Mouse (Mus musculus) left cerebral cortex, adult 18-20 months (tissue): ENCODE results near the gene Mapt. TPM values are rescaled to one million over a fixed set of nuclear protein-coding genes. Genes with fewer than 3 reads are reported as not detected.

Experiments used
- DNase-seq, 2 experiments: peaks; one replicate each; pipeline ENCODE4 v3.0.0; 2021 to 2022; ENCODE audit warnings: low spot score in 2 of 2, mixed read lengths in 1 of 2
- total RNA-seq, 2 experiments: library from RNA; stranded (reverse); gene quantifications; 2 replicates each; pipeline ENCODE4 v1.2.3; 2021

The Mapt gene
- total RNA-seq, 2 experiments from 2014 or later: 350 to 364 TPM

DNA sequence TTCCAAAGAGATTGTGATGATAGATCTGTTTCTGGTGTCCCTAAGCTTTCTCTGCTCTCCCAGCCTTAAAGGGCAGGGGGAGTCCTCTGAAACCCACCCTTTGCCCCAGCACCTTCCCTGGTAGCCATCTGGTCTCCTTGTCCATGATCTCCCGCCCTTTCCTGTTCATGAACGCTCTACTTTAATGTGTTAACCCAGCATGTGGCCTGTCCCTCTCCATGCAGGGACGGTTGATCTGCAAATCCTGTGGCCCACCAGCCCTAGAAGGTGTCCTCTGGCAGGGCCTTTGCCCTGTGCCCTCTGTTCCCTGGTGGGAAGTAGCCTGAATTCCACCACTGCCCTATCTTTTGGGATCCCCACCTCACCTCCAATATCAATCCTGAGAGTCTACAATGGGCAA is 39.3 kb downstream of the Mapt start:
- no peak for DNase-seq

- DNase-seq: no peak
These were observed 39.7 kb downstream of the Mapt start for GRCm38 (mm10) chr11:104270876-104271275.

GRCm38 (mm10) chr11:104271876-104272275 is 40.7 kb downstream of the Mapt start:
- DNase-seq: no peak

DNA sequence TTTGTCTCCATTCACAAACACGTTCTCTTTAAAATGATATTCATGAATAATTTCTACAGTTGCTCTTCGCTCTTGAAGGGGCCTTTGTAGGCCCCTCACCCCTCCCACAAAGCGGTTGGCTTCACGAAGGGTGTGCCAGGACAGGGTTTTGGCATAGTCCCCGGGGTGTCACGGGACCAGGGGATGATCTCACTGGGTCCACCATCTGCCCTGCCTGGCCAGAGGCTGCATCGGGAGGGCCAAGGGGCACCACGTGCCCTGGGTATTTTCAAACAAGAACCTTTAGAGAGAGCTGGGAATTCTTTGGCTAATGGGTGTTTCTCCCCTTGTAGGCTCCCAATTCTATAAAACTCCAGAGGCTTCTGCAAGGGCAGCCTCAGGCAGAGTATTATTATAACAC is 41.2 kb downstream of the Mapt start:
- DNase-seq: peak; percentile 70 to 72

GRCm38 (mm10) chr11:104275765-104276164 is 44.6 kb downstream of the Mapt start:
- no peak for DNase-seq

GRCm38 (mm10) chr11:104278222-104278621 is 47.0 kb downstream of the Mapt start:
- DNase-seq: peak; percentile 79 to 80

GRCm38 (mm10) chr11:104279049-104279448 is 47.9 kb downstream of the Mapt start:
- DNase-seq: no peak

- no peak for DNase-seq
These were observed 48.3 kb downstream of the Mapt start for GRCm38 (mm10) chr11:104279538-104279937.

DNA sequence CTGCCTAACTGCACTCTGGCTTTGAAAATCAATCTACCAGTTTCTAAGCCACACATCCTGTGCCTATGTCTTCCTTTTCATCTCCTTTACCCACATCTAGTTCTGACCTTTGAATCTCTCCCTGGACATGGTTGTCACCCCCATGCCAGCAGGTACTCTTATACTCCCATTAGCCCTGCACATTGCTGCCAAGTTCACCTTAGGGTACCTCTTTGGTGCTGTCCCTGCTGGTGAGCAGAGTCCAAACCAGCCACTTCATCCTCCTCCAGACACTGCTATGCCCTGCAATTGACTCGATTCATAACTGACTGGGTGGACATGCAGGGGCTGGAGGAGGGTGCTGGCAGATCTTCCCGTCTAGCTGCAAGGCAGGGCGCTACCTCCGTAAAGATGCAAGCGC is 50.3 kb downstream of the Mapt start:
- DNase-seq: no peak

DNA sequence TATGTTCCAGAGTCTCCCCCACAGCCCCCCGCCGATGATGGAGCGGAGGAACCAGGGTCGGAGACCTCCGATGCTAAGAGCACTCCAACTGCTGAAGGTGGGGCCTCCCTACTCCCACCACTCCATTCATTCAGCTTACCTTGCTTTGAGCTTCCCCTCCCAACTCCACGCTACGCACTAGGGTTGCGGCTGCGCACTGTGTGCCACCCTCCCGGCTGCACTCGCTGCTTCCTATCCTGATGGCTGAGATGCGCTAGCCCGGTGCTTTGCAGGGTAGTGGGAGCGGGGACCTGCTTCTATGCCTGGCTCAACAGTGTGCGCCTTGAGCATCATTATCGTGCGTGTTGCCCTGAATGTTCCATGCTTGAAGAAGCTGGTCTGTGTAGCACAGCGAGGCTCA is 55.9 kb downstream of the Mapt start:
- no peak for DNase-seq

DNA sequence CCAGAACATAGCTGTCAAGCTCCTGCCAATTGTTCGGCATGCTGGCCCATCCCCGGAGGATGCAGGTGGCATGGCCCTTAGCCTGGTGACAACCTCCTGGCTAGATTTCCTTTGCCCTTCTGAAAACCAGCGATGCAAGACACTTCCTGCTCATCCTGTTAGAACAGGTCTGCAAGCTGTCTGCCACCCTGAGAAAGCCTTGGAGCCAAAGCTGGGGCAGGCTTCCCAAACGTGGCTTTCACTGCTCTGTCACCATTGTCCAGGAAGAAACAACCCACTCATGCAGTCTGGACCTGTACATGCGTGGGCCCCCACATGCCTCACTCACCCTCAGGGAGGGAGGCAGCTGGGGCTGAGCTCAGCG is 57.6 kb downstream of the Mapt start:
- DNase-seq: peak; percentile 65 to 80

GRCm38 (mm10) chr11:104289199-104290031 is 58.2 kb downstream of the Mapt start:
- DNase-seq: peak; percentile 72 to 76

DNA sequence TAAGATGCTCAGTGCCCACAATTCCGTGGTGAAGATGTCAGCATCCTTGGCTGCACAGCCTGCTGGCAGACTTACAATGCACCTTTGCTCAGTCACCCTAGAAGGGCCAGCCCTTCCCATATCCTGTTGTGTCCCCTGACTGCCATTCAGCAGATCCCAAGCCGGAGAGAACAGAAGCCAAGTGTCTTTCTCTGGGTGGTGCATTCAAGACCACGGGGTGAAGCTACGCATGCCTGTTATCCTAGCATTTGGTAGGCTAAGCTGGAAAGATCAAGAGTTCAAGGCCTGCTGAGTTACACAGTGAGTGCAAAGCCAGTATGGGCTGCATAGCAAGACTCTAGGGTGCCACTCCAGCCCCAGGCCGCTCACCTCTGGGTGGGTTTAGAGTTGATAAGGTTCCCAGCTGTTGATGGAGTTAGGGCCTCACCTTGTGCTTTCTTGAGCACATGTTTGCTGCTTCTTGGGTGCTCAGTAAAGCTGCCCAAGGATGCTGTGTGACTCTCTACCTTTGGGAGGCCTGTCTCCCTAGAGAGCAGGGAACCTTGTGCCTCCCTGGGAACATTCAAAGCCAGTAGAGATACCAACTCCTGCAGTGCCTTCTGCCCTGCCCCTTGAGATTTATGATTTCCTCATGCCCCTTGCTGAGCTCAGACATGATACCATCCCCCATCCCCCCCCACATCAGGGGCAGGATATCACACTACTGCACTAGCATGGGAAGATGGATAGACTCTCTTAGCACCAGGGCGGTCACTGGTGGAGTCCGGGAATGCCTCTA is 61.4 kb downstream of the Mapt start:
- no peak for DNase-seq

- no peak for DNase-seq
These were observed 62.1 kb downstream of the Mapt start for GRCm38 (mm10) chr11:104293241-104293640.

DNA sequence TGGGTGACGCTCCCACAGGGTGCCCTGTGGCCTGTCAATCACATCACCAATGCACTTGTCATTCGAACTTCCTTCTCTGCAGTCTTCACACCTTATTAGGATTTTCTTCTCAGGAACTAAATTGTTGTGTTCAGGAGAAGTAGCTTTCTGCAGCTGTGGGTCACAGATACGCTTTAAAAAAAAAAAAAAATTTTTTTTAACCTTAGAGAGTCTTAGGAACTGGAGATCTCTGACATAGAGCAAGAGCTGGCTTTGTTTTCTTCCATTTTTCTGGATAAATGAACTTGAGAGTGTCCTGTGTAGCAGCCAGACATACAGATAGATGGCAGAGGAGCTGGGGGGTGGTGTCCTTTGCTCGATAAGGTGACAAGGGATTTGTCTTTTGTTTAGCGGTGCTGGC is 64.0 kb downstream of the Mapt start:
- DNase-seq: no peak

DNA sequence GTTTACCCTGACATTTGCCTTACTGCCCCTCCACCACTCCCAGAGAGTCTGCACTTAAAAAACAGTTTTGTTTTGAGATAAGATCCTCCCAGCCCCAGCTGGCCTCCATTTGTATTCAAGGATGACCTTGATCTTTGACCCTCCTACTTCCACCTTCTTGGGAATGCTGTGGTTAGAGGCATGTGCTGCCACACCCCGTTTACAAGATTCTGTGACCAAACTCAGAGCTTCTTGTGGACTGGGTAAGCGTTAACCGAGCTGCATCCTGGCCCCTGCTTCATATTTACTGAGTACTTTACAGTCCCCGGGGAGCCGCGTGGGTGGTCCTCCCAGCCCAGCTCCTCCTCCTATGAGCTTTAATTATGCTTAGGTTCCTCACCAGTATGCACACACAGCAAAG is 64.5 kb downstream of the Mapt start:
- no peak for DNase-seq

- DNase-seq: no peak
These were observed 66.5 kb downstream of the Mapt start for GRCm38 (mm10) chr11:104297671-104298070.

- peak; percentile 53 to 61 for DNase-seq
These were observed 71.4 kb downstream of the Mapt start for GRCm38 (mm10) chr11:104302628-104303027.

DNA sequence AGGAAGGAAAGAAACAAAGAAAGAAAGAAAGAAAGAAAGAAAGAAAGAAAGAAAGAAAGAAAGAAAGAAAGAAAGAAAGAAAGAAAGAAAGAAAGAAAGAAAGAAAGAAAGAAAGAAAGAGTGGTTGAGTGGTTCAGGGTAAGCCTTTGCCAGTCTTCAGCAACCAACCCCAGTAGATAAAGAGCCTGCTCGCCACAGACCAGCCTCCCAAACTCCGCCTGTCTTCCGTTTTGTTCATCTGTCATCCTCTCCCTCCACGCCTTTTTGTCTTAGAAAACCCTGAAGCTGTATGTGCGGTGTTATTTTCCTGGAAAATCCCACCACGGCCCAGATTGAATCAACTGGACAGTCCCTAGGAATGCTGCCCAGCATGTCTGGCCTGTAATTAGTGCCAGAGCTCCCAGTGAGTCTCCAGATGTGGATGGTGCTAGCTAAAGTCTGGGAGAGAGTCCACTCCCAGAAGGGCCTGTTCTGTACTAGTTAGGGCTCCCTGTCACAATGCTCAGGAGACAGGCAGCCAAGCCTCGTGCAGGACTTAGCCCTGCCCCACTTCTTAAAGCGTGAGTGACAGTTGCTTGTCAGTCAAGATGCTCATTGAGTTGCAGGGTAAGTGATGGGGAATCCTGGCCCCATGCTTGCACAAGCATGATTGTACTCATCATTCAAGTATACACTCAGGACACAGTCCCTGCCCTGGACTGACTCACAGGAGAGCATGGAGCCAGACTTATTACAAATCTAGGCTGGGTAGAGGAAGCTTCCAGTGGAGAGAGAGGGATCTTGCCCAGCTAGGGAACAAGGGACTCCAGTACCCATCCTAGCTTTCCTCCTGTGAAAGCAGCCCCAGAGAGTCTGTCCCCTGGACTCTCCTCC is 72.1 kb downstream of the Mapt start:
- DNase-seq: no peak

- DNase-seq: no peak
These were observed 74.5 kb downstream of the Mapt start for GRCm38 (mm10) chr11:104305711-104306110.

DNA sequence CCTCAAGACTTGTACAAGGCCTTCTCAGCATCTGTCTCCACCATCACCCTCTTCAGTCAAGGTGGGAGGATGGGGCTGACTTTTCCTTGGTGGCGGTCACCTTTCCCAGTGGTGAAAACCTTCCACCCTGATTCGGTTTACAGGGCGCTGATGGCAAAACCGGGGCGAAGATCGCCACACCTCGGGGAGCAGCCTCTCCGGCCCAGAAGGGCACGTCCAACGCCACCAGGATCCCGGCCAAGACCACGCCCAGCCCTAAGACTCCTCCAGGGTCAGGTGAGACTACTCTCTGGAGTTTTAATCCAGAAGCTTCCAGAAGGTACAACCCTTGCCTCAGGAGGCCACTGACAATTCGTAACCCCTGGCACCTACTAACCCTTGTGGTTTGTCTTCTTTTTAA is 75.3 kb downstream of the Mapt start:
- no peak for DNase-seq

DNA sequence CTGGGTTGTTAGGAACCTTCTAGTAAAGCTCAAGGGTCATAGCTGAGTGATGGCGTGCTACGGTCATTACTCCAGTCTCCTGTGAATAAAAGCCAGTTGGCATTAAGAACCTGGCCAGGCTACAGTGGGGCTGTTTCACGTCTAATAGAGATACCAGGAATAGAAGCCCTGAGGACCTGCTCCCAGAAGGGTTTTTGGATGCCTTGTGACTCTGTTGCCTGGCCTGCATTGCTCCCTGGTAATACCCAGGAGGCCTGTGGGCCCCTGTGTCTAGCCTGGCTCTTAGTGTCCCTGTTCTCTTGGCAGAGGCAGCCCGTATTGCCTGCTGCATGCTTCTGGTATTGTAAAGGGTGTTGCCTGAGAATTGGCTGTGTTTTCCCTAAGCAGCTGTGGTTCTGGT is 75.9 kb downstream of the Mapt start:
- no peak for DNase-seq
